Mouse (Mus musculus): ENCODE results near the gene Slc35b4. TPM values are rescaled to one million over a fixed set of nuclear protein-coding genes. Genes with fewer than 3 reads are reported as not detected.

Gene Slc35b4
- total RNA-seq, 2 experiments from 2014 or later: 8.7 to 9.8 TPM

GRCm38 (mm10) chr6:34173251-34173650 is 3.7 kb downstream of the Slc35b4 start:
- DNase-seq (ENCODE audit: low spot score): no peak
- intact Hi-C loops (cut with DNase I): no loop called here

- DNase-seq (ENCODE audit: low spot score): no peak
- intact Hi-C loops (cut with DNase I): no loop called here
These were observed 5.0 kb downstream of the Slc35b4 start for GRCm38 (mm10) chr6:34171748-34172457.

- no peak for DNase-seq (ENCODE audit: low spot score)
- intact Hi-C loops (cut with DNase I): no loop called here
These were observed 5.9 kb downstream of the Slc35b4 start for GRCm38 (mm10) chr6:34170844-34171494.

GRCm38 (mm10) chr6:34168834-34169233 is 8.1 kb downstream of the Slc35b4 start:
- DNase-seq (ENCODE audit: low spot score): no peak
- intact Hi-C loops (cut with DNase I): no loop called here

GRCm38 (mm10) chr6:34163014-34163413 is 13.9 kb downstream of the Slc35b4 start:
- intact Hi-C loops (cut with DNase I): no loop called here
- DNase-seq (ENCODE audit: low spot score): no peak

GRCm38 (mm10) chr6:34162607-34163006 is 14.3 kb downstream of the Slc35b4 start:
- intact Hi-C loops (cut with DNase I): no loop called here
- no peak for DNase-seq (ENCODE audit: low spot score)

GRCm38 (mm10) chr6:34161511-34161910 is 15.4 kb downstream of the Slc35b4 start:
- intact Hi-C loops (cut with DNase I): no loop called here
- DNase-seq (ENCODE audit: low spot score): no peak

- DNase-seq (ENCODE audit: low spot score): no peak
- intact Hi-C loops (cut with DNase I): no loop called here
These were observed 16.0 kb downstream of the Slc35b4 start for GRCm38 (mm10) chr6:34160816-34161310.

- no peak for DNase-seq (ENCODE audit: low spot score)
- intact Hi-C loops (cut with DNase I): no loop called here
These were observed 16.7 kb downstream of the Slc35b4 start for GRCm38 (mm10) chr6:34159998-34160815.

GRCm38 (mm10) chr6:34156841-34157748 is 19.8 kb downstream of the Slc35b4 start:
- intact Hi-C loops (cut with DNase I): no loop called here
- no peak for DNase-seq (ENCODE audit: low spot score)

- intact Hi-C loops (cut with DNase I): no loop called here
- no peak for DNase-seq (ENCODE audit: low spot score)
These were observed 20.9 kb downstream of the Slc35b4 start for GRCm38 (mm10) chr6:34156057-34156456.

GRCm38 (mm10) chr6:34155137-34155804 is 21.6 kb downstream of the Slc35b4 start:
- intact Hi-C loops (cut with DNase I): no loop called here
- no peak for DNase-seq (ENCODE audit: low spot score)

GRCm38 (mm10) chr6:34154202-34154601 is 22.7 kb downstream of the Slc35b4 start:
- intact Hi-C loops (cut with DNase I): no loop called here
- DNase-seq (ENCODE audit: low spot score): no peak

- DNase-seq (ENCODE audit: low spot score): no peak
- intact Hi-C loops (cut with DNase I): no loop called here
These were observed 23.6 kb downstream of the Slc35b4 start for GRCm38 (mm10) chr6:34153069-34154052.

- intact Hi-C loops (cut with DNase I): no loop called here
- DNase-seq (ENCODE audit: low spot score): no peak
These were observed 27.1 kb downstream of the Slc35b4 start for GRCm38 (mm10) chr6:34149821-34150220.

- intact Hi-C loops (cut with DNase I): no loop called here
- DNase-seq (ENCODE audit: low spot score): no peak
These were observed 27.8 kb downstream of the Slc35b4 start for GRCm38 (mm10) chr6:34149066-34149465.

GRCm38 (mm10) chr6:34148639-34149038 is 28.3 kb downstream of the Slc35b4 start:
- DNase-seq (ENCODE audit: low spot score): no peak
- intact Hi-C loops (cut with DNase I): no loop called here

GRCm38 (mm10) chr6:34148021-34148420 is 28.9 kb downstream of the Slc35b4 start:
- intact Hi-C loops (cut with DNase I): no loop called here
- DNase-seq (ENCODE audit: low spot score): no peak
